Mouse (Mus musculus) liver, embryonic 13.5 days (tissue): ENCODE data around the gene Letmd1. TPM values are rescaled to one million over a fixed set of nuclear protein-coding genes. Genes with fewer than 3 reads are reported as not detected.

Experiments used
- ATAC-seq: fragments of 200-750 bp; cut with Nextera tagmentation; 2 replicates; pipeline ENCODE4 v1.8.0; 2017; ENCODE audit warnings: low read depth, mild to moderate bottlenecking, moderate number of reproducible peaks, moderate library complexity
- DNase-seq: peaks from one replicate; pipeline ENCODE4 v3.0.0; 2022
- H3K27ac ChIP-seq: fragments of 300-500 bp; sonication (generic); 2 replicates; pipeline ENCODE4 v1.5.1; 2015; ENCODE audit warnings: moderate library complexity, mild to moderate bottlenecking, inconsistent platforms
- H3K27me3 ChIP-seq: fragments of 300-500 bp; sonication (generic); 2 replicates; pipeline ENCODE4 v1.6.1; 2015; ENCODE audit warnings: mild to moderate bottlenecking, inconsistent platforms
- H3K36me3 ChIP-seq: fragments of 300-500 bp; sonication (generic); 2 replicates; pipeline ENCODE4 v1.6.1; 2015; ENCODE audit warnings: mild to moderate bottlenecking, inconsistent platforms
- H3K4me1 ChIP-seq: fragments of 300-500 bp; sonication (generic); replicated peaks from 2 replicates; pipeline ENCODE4 v1.6.1; 2015; ENCODE audit warnings: inconsistent platforms
- H3K4me2 ChIP-seq: fragments of 300-500 bp; sonication (generic); 2 replicates; pipeline ENCODE4 v1.6.1; 2015; ENCODE audit warnings: inconsistent platforms, mild to moderate bottlenecking, moderate library complexity
- H3K4me3 ChIP-seq: fragments of 300-500 bp; sonication (generic); replicated peaks from 2 replicates; pipeline ENCODE4 v1.5.1; 2015; ENCODE audit warnings: mild to moderate bottlenecking, inconsistent platforms
- H3K9ac ChIP-seq: fragments of 300-500 bp; sonication (generic); 2 replicates; pipeline ENCODE4 v1.6.1; 2015; ENCODE audit warnings: mild to moderate bottlenecking, inconsistent platforms
- H3K9me3 ChIP-seq: fragments of 300-500 bp; sonication (generic); replicated peaks from 2 replicates; pipeline ENCODE4 v1.6.1; 2016; ENCODE audit warnings: inconsistent platforms
- WGBS: fragments of 180-500 bp; shearing (Covaris S2); methylation state at CpG from one replicate; pipeline ENCODE4 v1.1.7; 2015; ENCODE audit not compliant: insufficient replicate concordance; 5-methylcytosine and 5-hydroxymethylcytosine counted together
- polyA plus RNA-seq: library from polyadenylated mRNA; unstranded; fragments of >200 nt; fragmentation: Nextera tagmentation; extraction: Ambion mirVana; gene quantifications from 2 replicates; pipeline ENCODE4 v1.2.1, GENCODE M21; 2015

Letmd1 gene
- polyA plus RNA-seq, 1 experiment from 2014 or later = 14.4 TPM

DNA sequence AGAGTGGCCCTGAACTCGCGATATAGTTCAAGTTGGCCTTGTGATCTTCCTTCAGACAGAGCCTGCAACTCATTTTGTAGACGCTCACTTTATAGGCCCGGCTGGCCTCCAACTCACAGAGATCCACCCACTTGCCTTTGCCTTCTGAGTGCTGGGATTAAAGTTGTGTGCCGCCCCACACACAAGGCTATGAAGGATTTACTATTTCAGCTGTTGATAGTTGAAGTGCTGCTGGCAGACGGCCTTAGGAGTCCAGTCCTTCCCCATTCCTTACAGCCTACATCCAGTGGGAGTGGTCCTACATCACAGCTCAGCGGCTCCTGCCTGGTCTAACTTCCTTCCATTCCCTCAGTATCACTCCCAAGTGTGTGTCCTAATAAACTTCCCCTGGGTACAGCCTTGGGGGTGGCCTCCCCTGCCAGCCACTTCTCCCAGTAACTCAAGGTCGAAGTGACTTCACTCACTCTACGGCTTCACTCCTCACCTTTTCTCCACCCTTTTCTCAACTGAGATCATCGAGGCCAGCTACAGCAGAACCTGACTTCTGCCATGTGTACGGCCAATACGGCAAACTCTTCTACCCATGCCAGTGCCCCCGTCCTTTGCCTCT lies 40.4 kb upstream of the Letmd1 start:
- DNase-seq (no peak), ATAC-seq (no peak)
- Histone ChIP-seq H3K4me3 (no peak overlapping the region), H3K9ac (no peak overlapping the region), H3K36me3 (no peaks in the 10 kb centered on the region), H3K4me2 (no peak overlapping the region), H3K27ac (no peak overlapping the region), H3K9me3 (no peaks in the 10 kb centered on the region), H3K4me1 (peaks cover 24% of the 10 kb centered on the region), H3K27me3 (peaks cover 41% of the 10 kb centered on the region)
- 74% methylated on average over 13 of the region's 13 CpGs for WGBS

DNA sequence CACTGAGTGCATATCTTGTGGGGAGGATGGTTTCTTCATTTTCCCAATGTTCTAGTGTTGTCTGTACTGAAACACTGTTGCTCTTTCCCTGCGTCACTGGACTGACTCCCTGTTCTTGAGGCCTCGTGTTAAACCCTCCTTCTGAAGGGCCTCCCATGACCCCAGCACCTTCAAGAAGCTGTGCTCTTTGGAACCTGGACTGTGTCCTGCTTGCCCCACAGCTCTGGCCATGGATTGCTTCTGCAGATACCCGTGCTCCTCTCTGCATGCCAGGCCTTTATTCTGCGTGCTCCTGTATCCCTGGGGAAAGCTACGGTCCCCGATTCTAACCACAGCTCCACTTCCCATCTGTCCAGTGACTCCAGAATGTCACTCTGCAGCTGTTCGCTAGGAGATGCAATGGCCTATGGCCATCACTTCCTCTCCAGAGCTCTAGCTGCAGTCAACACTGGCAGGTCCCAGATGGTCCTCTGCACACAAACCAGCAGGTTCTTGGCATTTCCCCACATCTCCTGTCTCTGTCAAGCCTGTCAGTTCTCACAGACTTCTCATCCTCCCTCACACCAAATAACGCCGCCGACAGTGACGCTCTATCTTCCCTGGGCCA lies 38.8 kb upstream of the Letmd1 start:
- H3K9ac ChIP-seq = no peak overlapping the region
- H3K4me3 ChIP-seq = no peak overlapping the region
- H3K4me1 ChIP-seq = peaks cover 22% of the 10 kb centered on the region
- no peaks in the 10 kb centered on the region for H3K9me3 ChIP-seq
- no peaks in the 10 kb centered on the region for H3K36me3 ChIP-seq
- 67% methylated on average over 11 of the region's 11 CpGs for WGBS
- H3K4me2 ChIP-seq = no peak overlapping the region
- no peak overlapping the region for H3K27ac ChIP-seq
- DNase-seq (no peak), ATAC-seq (no peak)
- H3K27me3 ChIP-seq = peaks cover 27% of the 10 kb centered on the region

DNA sequence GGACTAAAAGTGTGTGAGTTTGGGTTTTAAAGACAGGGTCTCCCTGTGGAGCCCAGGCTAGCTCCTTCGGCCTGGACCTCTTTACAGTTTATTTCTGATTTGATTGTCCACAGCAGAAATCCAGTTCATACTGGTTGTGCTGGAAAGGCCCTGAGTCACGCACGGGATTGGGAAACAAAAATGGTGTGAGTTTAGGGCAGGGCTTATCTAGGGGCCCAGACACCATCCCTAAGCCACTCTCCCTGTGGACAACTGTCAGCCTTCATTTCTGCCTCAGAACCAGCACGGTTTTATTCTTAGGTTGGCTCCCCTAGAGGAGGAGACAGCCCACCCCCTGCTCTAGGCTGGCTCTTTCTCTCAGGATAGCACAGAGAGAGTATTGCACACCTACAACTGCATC lies 35.6 kb upstream of the Letmd1 start:
- ATAC-seq = peak; percentile 85
- Histone ChIP-seq H3K4me2 (peak overlapping the region; percentile 19; the same call in 1 of the 2 replicates), H3K27ac (peak overlapping the region; percentile 64), H3K27me3 (0 out of 2 replicates have a peak, but pooled peaks cover 3% of the 10 kb centered on the region), H3K4me3 (no peak overlapping the region), H3K9me3 (no peaks in the 10 kb centered on the region), H3K9ac (peak overlapping the region; percentile 50), H3K4me1 (peaks cover 25% of the 10 kb centered on the region), H3K36me3 (no peaks in the 10 kb centered on the region)
- WGBS = 19% methylated on average over 4 of the region's 4 CpGs
- peak; percentile 59 for DNase-seq

DNA sequence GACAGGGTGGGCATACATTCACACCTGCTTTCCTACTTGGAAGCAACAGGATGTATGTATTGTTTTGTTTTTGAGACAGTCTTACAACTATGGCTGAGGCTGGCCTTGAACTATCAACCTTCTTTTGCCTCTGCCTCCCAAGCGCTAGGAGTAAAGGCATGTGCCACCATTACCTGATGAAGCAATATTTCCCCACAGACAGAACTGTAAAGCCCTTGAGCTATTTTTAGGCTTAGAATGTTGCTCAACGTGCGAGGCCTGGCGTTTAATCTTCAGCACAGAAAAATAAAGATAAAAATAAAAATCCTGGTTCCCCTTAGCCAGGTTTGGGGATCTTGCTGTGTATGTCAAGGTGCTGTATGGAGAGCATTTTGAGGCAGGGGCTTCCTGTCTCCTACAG lies 32.7 kb upstream of the Letmd1 start:
- no peaks in the 10 kb centered on the region for H3K9me3 ChIP-seq
- WGBS = 43% methylated on average over 4 of the region's 4 CpGs
- no peak overlapping the region for H3K27ac ChIP-seq
- DNase-seq = no peak
- no peaks in the 10 kb centered on the region for H3K36me3 ChIP-seq
- H3K4me2 ChIP-seq = no peak overlapping the region
- peaks cover 25% of the 10 kb centered on the region for H3K4me1 ChIP-seq
- no peaks in the 10 kb centered on the region for H3K27me3 ChIP-seq
- no peak overlapping the region for H3K9ac ChIP-seq
- H3K4me3 ChIP-seq = no peak overlapping the region
- no peak for ATAC-seq

DNA sequence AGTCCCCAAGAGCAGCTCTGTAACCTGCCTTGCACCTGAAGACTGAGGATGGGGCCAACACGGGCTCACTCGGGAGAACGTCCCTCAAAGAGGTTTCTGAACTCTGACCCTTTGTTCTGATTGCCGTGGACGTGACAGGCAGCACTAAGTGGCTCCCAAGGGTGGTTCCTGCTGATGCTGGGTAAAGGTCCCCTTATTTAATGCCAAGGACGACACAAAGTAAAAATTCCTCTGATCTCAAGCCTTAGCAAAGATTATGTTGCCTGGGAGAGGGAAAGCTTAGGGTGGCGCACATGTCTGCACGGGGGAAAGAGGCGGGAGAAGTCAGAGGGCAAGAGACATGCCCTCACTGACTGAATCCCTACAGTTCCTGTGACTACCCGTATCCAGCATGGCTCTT lies 32.3 kb upstream of the Letmd1 start:
- no peak for DNase-seq
- H3K27me3 ChIP-seq = no peaks in the 10 kb centered on the region
- H3K9me3 ChIP-seq = no peaks in the 10 kb centered on the region
- H3K4me2 ChIP-seq = no peak overlapping the region
- H3K4me1 ChIP-seq = peaks cover 25% of the 10 kb centered on the region
- no peaks in the 10 kb centered on the region for H3K36me3 ChIP-seq
- no peak overlapping the region for H3K27ac ChIP-seq
- H3K9ac ChIP-seq = no peak overlapping the region
- whole genome bisulfite sequencing = 62% methylated on average over 10 of the region's 10 CpGs
- no peak overlapping the region for H3K4me3 ChIP-seq
- ATAC-seq = no peak

DNA sequence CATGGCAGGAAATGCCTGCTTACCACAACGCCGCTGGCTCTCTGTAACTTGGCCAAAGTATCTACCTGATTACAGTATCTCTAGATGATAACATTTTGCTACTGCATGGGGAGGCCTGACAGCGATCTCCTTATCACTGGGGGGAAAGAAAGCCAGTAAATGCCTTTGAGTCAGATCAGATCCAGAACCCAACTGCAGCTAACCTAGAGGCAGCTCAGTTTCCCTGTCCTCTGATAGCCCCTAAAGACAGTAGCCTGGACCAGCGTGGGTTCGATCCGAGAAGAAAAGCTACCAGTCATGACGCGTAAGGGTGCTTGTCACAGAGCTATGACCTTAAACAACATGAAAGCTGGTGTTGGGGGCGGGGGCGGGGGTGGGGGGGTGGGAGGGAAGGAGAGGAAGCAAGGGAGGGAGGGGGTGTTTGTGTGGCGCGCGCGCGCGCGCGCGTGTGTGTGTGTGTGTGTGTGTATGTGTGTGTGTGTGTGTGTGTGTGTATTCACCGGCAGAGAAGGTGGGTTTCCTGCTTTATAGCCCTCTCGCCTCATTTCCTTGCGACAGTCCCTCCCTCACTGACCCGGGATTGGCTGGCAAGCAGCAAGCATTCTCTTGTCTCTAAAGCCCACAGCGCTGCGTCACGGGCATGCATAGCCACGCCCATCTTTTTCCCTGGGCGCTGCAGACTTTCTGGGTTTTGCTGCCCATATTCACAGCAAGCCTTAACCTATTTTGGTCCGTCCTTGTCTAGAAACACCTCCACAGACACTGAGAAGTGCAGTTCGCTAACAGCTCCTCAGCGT lies 25.5 kb upstream of the Letmd1 start:
- Histone ChIP-seq H3K4me1 (peaks cover 21% of the 10 kb centered on the region), H3K4me3 (peak overlapping the region; percentile 57), H3K9me3 (no peaks in the 10 kb centered on the region), H3K9ac (peak overlapping the region; percentile 70), H3K4me2 (peak overlapping the region; percentile 76), H3K36me3 (no peaks in the 10 kb centered on the region), H3K27me3 (no peaks in the 10 kb centered on the region), H3K27ac (peak overlapping the region; percentile 76)
- ATAC-seq (peak; percentile 93), DNase-seq (peak; percentile 71)
- under 1% methylated on average over 24 of the region's 31 CpGs for WGBS

DNA sequence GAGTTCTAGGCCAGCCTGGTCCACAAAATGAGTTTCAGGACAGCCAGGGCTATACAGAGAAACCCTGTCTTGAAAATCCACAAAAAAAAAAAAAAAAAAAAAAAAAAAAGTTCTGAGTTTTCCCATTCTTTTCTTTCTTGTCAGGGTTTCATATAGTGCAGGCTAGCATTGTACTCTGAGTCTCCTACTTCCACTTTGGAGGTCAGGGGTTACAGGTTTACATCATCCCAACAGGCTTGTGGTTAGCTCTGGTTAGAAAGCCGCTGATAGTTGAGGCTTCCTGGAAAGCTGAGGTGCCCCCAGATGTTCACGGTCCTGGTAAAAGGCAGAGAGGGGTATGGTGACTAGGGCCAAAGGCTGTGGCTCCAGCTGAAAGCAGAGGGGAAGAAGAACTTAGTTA lies 21.9 kb upstream of the Letmd1 start:
- Histone ChIP-seq H3K4me1 (peaks cover 24% of the 10 kb centered on the region), H3K27ac (no peak overlapping the region), H3K9ac (no peak overlapping the region), H3K4me3 (no peak overlapping the region), H3K9me3 (no peaks in the 10 kb centered on the region), H3K27me3 (no peaks in the 10 kb centered on the region), H3K4me2 (no peak overlapping the region), H3K36me3 (no peaks in the 10 kb centered on the region)
- ATAC-seq (no peak), DNase-seq (no peak)
- 4% methylated on average over 2 of the region's 2 CpGs for WGBS

DNA sequence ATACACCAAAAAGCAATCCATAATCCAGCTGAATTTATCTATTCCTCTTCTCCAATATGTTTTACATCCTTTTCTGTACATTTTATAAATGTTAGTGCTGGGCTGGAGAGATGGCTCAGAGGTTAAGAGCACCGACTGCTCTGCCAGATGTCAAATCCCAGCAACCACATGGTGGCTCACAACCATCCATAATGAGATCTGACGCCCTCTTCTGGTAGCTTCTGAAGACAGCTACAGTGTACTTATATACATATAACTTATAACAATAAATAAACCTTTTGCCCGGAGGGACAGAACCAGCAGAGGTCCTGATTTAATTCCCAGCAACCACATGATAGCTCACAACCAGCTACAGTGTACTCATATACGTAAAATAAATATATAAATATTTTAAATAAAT lies 20.3 kb upstream of the Letmd1 start:
- no peak for ATAC-seq
- peaks cover 18% of the 10 kb centered on the region for H3K4me1 ChIP-seq

DNA sequence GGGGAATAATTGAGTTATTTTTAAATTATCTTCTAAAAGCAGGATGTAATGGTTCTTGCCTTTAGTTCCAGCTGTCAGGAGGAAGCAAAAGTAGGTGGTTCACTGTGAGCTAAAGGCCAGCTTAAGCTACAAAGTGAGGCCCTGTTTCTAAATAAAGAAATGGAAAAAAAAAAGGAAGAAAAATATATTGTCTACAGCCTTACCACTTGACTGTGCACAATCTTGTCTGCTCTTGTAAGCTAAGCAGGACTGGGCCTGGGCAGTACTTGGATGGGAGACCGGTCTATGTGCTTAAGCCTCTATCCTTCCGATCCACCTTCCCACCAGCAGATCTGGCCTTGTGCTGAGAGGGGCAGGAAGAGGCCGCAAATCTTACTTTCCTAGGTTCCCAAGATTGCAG lies 19.3 kb upstream of the Letmd1 start:
- Histone ChIP-seq H3K9me3 (no peaks in the 10 kb centered on the region), H3K4me2 (no peak overlapping the region), H3K27me3 (no peaks in the 10 kb centered on the region), H3K36me3 (no peaks in the 10 kb centered on the region), H3K27ac (no peak overlapping the region), H3K4me1 (peaks cover 9% of the 10 kb centered on the region), H3K4me3 (no peak overlapping the region), H3K9ac (no peak overlapping the region)
- 79% methylated on average over 3 of the region's 3 CpGs for WGBS
- no peak for DNase-seq
- ATAC-seq = no peak

More for the DNA sequence above, 20.3 kb upstream of the Letmd1 start:
- no peaks in the 10 kb centered on the region for H3K27me3 ChIP-seq
- no peak overlapping the region for H3K9ac ChIP-seq
- H3K36me3 ChIP-seq = no peaks in the 10 kb centered on the region
- no peak overlapping the region for H3K4me2 ChIP-seq
- no peak overlapping the region for H3K27ac ChIP-seq
- 70% methylated on average over 4 of the region's 4 CpGs for WGBS
- no peaks in the 10 kb centered on the region for H3K9me3 ChIP-seq
- H3K4me3 ChIP-seq = no peak overlapping the region
- no peak for DNase-seq

DNA sequence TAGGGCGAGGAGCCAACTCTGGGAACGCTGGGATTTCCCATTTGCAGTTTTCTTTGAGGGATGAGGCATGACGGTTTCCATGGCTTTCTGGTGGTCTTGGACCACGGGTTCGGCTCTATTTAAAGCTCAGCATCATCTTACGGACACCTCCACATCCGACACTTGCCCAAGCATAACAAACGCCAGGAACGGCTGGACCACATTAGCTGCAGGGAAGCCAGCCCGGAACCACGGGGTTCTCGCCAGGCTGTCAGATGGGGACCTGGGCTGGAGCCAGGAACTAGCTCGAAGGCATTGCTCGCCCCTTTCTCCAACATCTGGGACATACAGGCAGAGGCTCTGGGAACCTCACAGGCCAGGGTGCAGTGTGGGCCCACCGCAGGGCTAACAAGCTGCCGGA lies 17.6 kb upstream of the Letmd1 start:
- Histone ChIP-seq H3K27me3 (no peaks in the 10 kb centered on the region), H3K4me3 (no peak overlapping the region), H3K9ac (no peak overlapping the region), H3K36me3 (no peaks in the 10 kb centered on the region), H3K9me3 (no peaks in the 10 kb centered on the region), H3K27ac (no peak overlapping the region), H3K4me1 (peaks cover 9% of the 10 kb centered on the region), H3K4me2 (no peak overlapping the region)
- DNase-seq (no peak), ATAC-seq (no peak)
- WGBS = 76% methylated on average over 16 of the region's 16 CpGs

DNA sequence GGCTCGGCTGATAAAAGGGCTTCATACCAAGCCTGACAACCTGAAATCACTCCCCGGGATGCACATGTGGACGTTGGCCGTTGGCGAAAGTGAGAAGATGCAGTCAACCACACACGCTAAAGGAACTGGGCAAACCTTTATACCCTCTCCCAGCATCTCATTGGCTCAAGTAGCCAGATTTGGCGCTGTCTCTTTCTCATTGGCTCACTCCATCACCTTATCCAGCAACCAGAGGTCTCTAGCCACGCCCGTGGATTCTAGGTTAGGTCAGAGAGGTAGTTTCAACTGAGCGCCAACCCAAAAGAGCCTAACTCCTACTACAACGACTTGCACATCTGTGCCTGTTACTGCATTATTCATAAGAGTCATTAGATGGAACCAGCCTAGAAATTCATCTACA lies 16.3 kb upstream of the Letmd1 start:
- 66% methylated on average over 11 of the region's 11 CpGs for WGBS
- Histone ChIP-seq H3K9ac (no peak overlapping the region), H3K9me3 (no peaks in the 10 kb centered on the region), H3K27me3 (no peaks in the 10 kb centered on the region), H3K4me3 (no peak overlapping the region), H3K27ac (no peak overlapping the region), H3K36me3 (no peaks in the 10 kb centered on the region), H3K4me1 (peaks cover 8% of the 10 kb centered on the region), H3K4me2 (no peak overlapping the region)
- no peak for DNase-seq
- no peak for ATAC-seq
